Mouse (Mus musculus) embryo, embryonic 9.5 days (tissue): ENCODE measurements around the gene Cyp4f17.
"Not testable (repeated sequence)": the region's sequence is repeated elsewhere in the genome, so short reads cannot be mapped to it uniquely, and the experiment has no call there.

Source experiments
- DNase-seq: peaks from one replicate; pipeline ENCODE4 v3.0.0-alpha.2; 2017; ENCODE audit errors: extremely low spot score

The Cyp4f17 gene

GRCm38 (mm10) chr17:32526341-32526740 lies 20.5 kb downstream of the Cyp4f17 start:
- not testable (repeated sequence) for DNase-seq

GRCm38 (mm10) chr17:32527748-32528147 lies 21.9 kb downstream of the Cyp4f17 start:
- no peak for DNase-seq

GRCm38 (mm10) chr17:32528408-32529337 lies 22.8 kb downstream of the Cyp4f17 start:
- peak; percentile 89 for DNase-seq

GRCm38 (mm10) chr17:32532356-32532755 lies 26.5 kb downstream of the Cyp4f17 start:
- DNase-seq = not testable (repeated sequence)

GRCm38 (mm10) chr17:32534068-32534467 lies 28.2 kb downstream of the Cyp4f17 start:
- no peak for DNase-seq

- DNase-seq = peak; percentile 53
Measured at GRCm38 (mm10) chr17:32536051-32536866, 30.4 kb downstream of the Cyp4f17 start, which contains the start of gene Cyp4f16. Gene Cyp4f16 (plus strand): TSS chr17:32536558.

GRCm38 (mm10) chr17:32536867-32537250 lies 31.0 kb downstream of the Cyp4f17 start:
- DNase-seq = no peak

- DNase-seq = not testable (repeated sequence)
Measured at GRCm38 (mm10) chr17:32544792-32545191, 38.9 kb downstream of the Cyp4f17 start.

GRCm38 (mm10) chr17:32550377-32550776 lies 44.5 kb downstream of the Cyp4f17 start:
- DNase-seq = not testable (repeated sequence)

GRCm38 (mm10) chr17:32550900-32551770 lies 45.3 kb downstream of the Cyp4f17 start:
- DNase-seq = peak; percentile 88

GRCm38 (mm10) chr17:32553016-32553415 lies 47.2 kb downstream of the Cyp4f17 start:
- DNase-seq = not testable (repeated sequence)

- DNase-seq = not testable (repeated sequence)
Measured at GRCm38 (mm10) chr17:32554368-32554767, 48.5 kb downstream of the Cyp4f17 start.

- not testable (repeated sequence) for DNase-seq
Measured at GRCm38 (mm10) chr17:32563301-32563700, 57.5 kb downstream of the Cyp4f17 start.

GRCm38 (mm10) chr17:32573286-32573685 lies 67.4 kb downstream of the Cyp4f17 start:
- not testable (repeated sequence) for DNase-seq

GRCm38 (mm10) chr17:32577496-32578186 lies 71.8 kb downstream of the Cyp4f17 start:
- no peak for DNase-seq
